Mouse (Mus musculus) erythroblast, embryonic 14.5 days (primary cell): Measurements from ENCODE around the gene Mkln1. TPM values are rescaled to one million over a fixed set of nuclear protein-coding genes. Genes with fewer than 3 reads are reported as not detected.

Experiments
- H3K27me3 ChIP-seq: 2 replicates; pipeline ENCODE4 v1.6.1; 2012; ENCODE audit warnings: inconsistent platforms; ENCODE audit not compliant: control insufficient read depth
- H3K36me3 ChIP-seq: 2 replicates; pipeline ENCODE4 v1.6.1; 2012; ENCODE audit warnings: mild to moderate bottlenecking, inconsistent platforms; ENCODE audit not compliant: control insufficient read depth
- H3K4me1 ChIP-seq: 2 replicates; pipeline ENCODE4 v1.6.1; 2012; ENCODE audit warnings: inconsistent platforms; ENCODE audit not compliant: control insufficient read depth
- H3K4me3 ChIP-seq: replicated peaks from 2 replicates; pipeline ENCODE3; 2012; ENCODE audit warnings: moderate library complexity, mild to moderate bottlenecking, inconsistent platforms
- H3K9me3 ChIP-seq: 2 replicates; pipeline ENCODE4 v1.6.1; 2012; ENCODE audit warnings: low read length, inconsistent platforms, mixed read lengths; ENCODE audit not compliant: control insufficient read depth
- GATA1 ChIP-seq: IDR thresholded peaks from 2 replicates; pipeline ENCODE4 v1.6.1; 2012; ENCODE audit warnings: low read length, inconsistent platforms, mixed read lengths
- TAL1 ChIP-seq: IDR thresholded peaks from 3 replicates; pipeline ENCODE4 v1.6.1; 2012; ENCODE audit warnings: low read length, inconsistent platforms, mixed read lengths
- polyA plus RNA-seq: library from polyadenylated mRNA; stranded (reverse); fragments of >175 nt; gene quantifications from 2 replicates; pipeline ENCODE4 v1.2.3, GENCODE M21; 2012

Mkln1 gene
- polyA plus RNA-seq, 1 experiment: 4.1 TPM

DNA sequence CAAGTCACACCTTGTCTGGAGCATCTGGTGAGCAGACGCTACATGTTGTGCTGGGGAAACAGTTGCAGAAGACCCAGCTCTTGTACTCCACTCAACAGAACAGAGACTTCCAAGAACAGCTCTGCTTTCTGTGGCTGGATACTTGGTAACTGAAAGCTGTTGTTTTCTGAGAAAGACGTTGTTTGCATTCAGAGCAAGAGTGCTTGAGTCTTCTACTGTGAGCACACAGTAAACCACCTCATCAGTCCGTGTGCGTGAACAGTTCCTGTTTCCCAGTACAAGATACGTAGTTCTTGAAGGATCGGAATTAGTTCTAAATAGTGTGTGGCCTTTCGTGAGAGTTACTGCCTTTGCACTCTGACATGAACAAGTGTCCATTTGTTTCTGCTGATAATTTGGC is 91.4 kb downstream of the Mkln1 start:
- peaks cover 4% of the 10 kb centered on the region for H3K4me1 ChIP-seq
- H3K4me3 ChIP-seq: no peak overlapping the region
- no peaks in the 10 kb centered on the region for H3K27me3 ChIP-seq
- H3K36me3 ChIP-seq: peaks cover 77% of the 10 kb centered on the region
- H3K9me3 ChIP-seq: no peaks in the 10 kb centered on the region
- no peak for TF ChIP-seq TAL1
- TF ChIP-seq GATA1: no peak

- Histone ChIP-seq H3K4me1 (peaks cover 4% of the 10 kb centered on the region), H3K4me3 (no peak overlapping the region), H3K9me3 (no peaks in the 10 kb centered on the region), H3K27me3 (no peaks in the 10 kb centered on the region), H3K36me3 (peaks cover 75% of the 10 kb centered on the region)
- TF ChIP-seq GATA1 (no peak), TAL1 (no peak)
Observed at GRCm38 (mm10) chr6:31495122-31495731, 96.7 kb downstream of the Mkln1 start.

DNA sequence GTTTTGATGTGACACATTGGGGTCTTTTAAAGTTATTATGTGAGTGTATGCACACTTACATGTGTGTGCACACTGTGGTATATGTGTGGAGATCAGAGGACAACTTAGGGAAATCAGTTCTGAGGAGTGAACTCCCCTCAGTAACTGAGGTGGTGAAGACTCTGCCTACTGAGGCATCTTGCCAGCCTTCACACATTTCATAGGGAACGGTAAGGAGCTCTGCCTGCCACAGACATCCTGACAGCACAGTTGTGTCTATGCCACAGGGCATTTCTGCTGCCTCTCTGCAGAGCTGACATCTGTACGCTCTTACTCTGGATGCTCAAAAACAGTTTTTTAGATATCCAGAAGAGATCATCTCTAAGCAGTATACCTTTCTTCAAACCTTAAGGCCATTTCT is 97.7 kb downstream of the Mkln1 start:
- no peaks in the 10 kb centered on the region for H3K27me3 ChIP-seq
- peaks cover 73% of the 10 kb centered on the region for H3K36me3 ChIP-seq
- H3K4me3 ChIP-seq: no peak overlapping the region
- H3K4me1 ChIP-seq: peaks cover 1% of the 10 kb centered on the region
- H3K9me3 ChIP-seq: no peaks in the 10 kb centered on the region
- TF ChIP-seq TAL1: no peak
- TF ChIP-seq GATA1: no peak

- H3K36me3 ChIP-seq: peaks cover 81% of the 10 kb centered on the region
Observed at GRCm38 (mm10) chr6:31499836-31500235, 101.3 kb downstream of the Mkln1 start.

GRCm38 (mm10) chr6:31500260-31500659 is 101.7 kb downstream of the Mkln1 start:
- TF ChIP-seq TAL1: no peak
- no peak for TF ChIP-seq GATA1
- H3K9me3 ChIP-seq: no peaks in the 10 kb centered on the region
- H3K36me3 ChIP-seq: peaks cover 82% of the 10 kb centered on the region
- no peaks in the 10 kb centered on the region for H3K4me1 ChIP-seq
- no peak overlapping the region for H3K4me3 ChIP-seq
- no peaks in the 10 kb centered on the region for H3K27me3 ChIP-seq

More at GRCm38 (mm10) chr6:31499836-31500235, 101.3 kb downstream of the Mkln1 start:
- no peak for TF ChIP-seq GATA1
- Histone ChIP-seq H3K4me1 (no peaks in the 10 kb centered on the region), H3K27me3 (no peaks in the 10 kb centered on the region), H3K9me3 (no peaks in the 10 kb centered on the region), H3K4me3 (no peak overlapping the region)

DNA sequence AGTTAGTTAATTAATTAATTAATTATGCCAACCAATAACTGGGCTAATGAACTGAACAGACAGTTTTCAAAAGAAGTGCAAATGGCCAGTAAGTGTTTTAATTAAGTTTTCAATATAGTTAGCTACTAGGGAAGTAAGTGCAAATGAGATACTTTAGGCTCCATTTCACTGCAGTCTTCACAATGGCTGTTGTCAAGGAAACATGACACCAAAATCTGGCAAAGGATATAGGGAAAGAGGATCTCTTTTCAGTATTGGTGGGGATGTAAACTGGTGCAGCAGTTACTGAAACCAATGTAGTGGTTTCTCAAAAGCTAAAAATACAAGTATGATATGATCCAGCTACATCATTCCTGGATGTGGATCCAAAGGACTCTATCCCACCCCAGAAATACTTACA is 102.2 kb downstream of the Mkln1 start:
- TF ChIP-seq TAL1 (no peak), GATA1 (no peak)
- Histone ChIP-seq H3K4me3 (no peak overlapping the region), H3K9me3 (no peaks in the 10 kb centered on the region), H3K27me3 (no peaks in the 10 kb centered on the region), H3K36me3 (peaks cover 78% of the 10 kb centered on the region), H3K4me1 (no peaks in the 10 kb centered on the region)

GRCm38 (mm10) chr6:31502614-31503013 is 104.1 kb downstream of the Mkln1 start:
- Histone ChIP-seq H3K27me3 (no peaks in the 10 kb centered on the region), H3K4me1 (no peaks in the 10 kb centered on the region), H3K36me3 (peaks cover 69% of the 10 kb centered on the region), H3K9me3 (no peaks in the 10 kb centered on the region), H3K4me3 (no peak overlapping the region)
- no peak for TF ChIP-seq GATA1
- no peak for TF ChIP-seq TAL1

DNA sequence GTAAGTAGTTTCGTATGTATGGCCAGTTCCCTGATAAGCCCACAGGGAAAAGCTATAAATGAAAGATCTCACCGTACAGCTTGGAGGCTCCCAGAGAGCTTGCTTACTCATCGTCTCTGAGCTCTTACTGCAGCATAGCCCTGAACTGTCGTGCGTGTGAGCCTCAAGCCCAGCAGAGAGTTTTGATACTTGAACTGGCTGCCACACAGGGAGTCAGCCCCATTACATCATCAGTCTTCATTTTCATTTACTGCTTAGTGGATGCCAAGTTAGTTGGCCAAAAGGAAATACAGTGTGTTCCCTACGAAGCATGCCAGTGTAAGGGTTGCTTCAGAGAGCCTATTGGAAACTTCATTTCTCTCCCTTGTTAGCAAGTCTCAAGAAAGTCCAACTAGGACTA is 115.2 kb downstream of the Mkln1 start:
- no peaks in the 10 kb centered on the region for H3K9me3 ChIP-seq
- peaks cover 75% of the 10 kb centered on the region for H3K36me3 ChIP-seq
- H3K4me1 ChIP-seq: peaks cover 23% of the 10 kb centered on the region
- H3K4me3 ChIP-seq: no peak overlapping the region
- TF ChIP-seq TAL1 (no peak), GATA1 (no peak)
- H3K27me3 ChIP-seq: no peaks in the 10 kb centered on the region

- H3K4me1 ChIP-seq: peaks cover 40% of the 10 kb centered on the region
Observed at GRCm38 (mm10) chr6:31517681-31518337, 119.3 kb downstream of the Mkln1 start.

DNA sequence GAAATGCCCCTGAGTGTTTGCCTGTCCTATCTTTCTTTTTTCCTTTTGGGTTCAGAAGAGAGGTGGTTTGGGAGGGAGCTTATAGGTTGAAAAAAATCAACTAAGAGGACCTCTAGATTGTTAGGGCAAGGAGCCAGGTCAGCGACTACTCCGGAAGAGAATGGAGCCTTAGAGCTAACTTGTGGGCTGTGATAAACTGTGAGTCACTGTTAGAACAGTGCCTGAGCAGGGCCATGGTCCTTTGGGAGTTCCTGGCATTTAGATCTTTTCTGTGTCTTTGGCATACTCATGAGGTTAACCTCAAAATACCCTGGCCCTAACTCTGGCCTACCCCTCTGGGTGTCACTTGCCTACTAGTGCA is 119.8 kb downstream of the Mkln1 start:
- Histone ChIP-seq H3K9me3 (no peaks in the 10 kb centered on the region), H3K4me1 (peaks cover 38% of the 10 kb centered on the region), H3K36me3 (peaks cover 86% of the 10 kb centered on the region), H3K27me3 (no peaks in the 10 kb centered on the region), H3K4me3 (no peak overlapping the region)
- TF ChIP-seq GATA1 (no peak), TAL1 (no peak)

More at GRCm38 (mm10) chr6:31517681-31518337, 119.3 kb downstream of the Mkln1 start:
- Histone ChIP-seq H3K9me3 (no peaks in the 10 kb centered on the region), H3K27me3 (no peaks in the 10 kb centered on the region), H3K4me3 (no peak overlapping the region), H3K36me3 (peaks cover 84% of the 10 kb centered on the region)
- no peak for TF ChIP-seq TAL1
- no peak for TF ChIP-seq GATA1
